Mouse (Mus musculus): Measurements from ENCODE around the gene Btbd11.

Gene Btbd11

DNA sequence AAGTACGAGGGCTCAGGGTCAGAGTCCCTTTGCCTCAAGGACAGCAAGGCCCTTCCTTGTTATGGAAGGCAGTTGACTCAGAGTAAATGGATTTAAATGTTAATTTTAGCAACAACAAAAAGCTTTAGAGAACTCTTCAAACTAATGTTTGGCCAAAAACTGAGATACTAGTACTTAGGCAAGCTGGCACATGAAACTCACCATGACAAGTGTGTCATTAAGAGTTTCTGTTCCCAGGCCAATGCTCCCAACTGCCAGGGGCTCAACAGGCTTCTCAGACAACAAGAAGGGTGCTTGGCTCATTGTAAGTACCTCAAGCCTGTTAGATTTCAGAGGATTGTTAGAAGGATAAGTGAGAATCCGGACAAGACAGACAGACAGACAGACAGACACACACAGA, 204.7 kb downstream of the Btbd11 start:
- DNase-seq (ENCODE audit: low spot score) = no peak

- no peak for DNase-seq (ENCODE audit: low spot score)
Observed at GRCm38 (mm10) chr10:85591986-85592385, 205.4 kb downstream of the Btbd11 start.

DNA sequence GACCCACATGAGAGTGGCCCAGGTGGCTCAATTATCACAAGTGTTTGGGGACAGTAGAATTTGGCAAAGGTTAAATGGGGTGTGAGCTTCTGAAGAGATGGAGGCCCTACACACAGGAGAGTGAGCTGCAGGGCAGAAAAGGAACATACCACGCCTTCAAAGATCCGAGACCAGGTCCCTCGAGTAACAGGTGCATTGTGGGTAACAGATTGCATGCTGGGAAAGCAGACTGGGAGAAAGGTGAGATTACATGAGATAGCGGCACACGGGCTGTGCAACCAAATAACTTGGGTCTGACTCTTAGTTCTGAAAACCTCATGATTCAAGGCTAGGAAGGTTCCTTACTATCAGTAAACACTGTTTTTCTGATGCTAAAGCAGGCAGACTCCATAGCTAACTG, 209.7 kb downstream of the Btbd11 start:
- no peak for DNase-seq (ENCODE audit: low spot score)

DNA sequence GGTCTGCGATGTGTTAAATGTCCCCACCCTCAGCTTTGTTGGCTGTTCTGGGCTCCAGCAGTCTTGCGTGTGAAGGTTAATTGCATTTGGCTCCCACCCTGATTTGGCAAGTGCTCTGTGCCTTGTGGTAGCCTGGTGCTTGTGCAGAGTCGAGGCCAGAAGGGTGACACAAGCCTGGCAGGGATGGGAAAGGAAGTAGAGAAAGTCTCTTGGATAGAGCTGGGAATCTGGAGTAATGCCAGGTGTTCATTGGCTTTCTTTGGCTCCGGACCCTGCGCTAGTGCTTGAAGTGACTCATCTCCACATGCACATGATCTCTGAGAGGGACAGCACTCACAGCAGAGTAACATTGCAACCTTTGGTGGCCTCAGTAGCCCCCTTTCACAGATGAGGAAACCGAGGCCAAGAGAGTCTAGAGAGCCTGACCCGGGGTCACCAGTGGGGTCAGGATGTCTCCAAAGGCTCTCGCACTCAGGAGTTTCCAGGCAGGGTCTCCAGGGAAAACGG, 211.5 kb downstream of the Btbd11 start:
- DNase-seq (ENCODE audit: low spot score) = no peak

DNA sequence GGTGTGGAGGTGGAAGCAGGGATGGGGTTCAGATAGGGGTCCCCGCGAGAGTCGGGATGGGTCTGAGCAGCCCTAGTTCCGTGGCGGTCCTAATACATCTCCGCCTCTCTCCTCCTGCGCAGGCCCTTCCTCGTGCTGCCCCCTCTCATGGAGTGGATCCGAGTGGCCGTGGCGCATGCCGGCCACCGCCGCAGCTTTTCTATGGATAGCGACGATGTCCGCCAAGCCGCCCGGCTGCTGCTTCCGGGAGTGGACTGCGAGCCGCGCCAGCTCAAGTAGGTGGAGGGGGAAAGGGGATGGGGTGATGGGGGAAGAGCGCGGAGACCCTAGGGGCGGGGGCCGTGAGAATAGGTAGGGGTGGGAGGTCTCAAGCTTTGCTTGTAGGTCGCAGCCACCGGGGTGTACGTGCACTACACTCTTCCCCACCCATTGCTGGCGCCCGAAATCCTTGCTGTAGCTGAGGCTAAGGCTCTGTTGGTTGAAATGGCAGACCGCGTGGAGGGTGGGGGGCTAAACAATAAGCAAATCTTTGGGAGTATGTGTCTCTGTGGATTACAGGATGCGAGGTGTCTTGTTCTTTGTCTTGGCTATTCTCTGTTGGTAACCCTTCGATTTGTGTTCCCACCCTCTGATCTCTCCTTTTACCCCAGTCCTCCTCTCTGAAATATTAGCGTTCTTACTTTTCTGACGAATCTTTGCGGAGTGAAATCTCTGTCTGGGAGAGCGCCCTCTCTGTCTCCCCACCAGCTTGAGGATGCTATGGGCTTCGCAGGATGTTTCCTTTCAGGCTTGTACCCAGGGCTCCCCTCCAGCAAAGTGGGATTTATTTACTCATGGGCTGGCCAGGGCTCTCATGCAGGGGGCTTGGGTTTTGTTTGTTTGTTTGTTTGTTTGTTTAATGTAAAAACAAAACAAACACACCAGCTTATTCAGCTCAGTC, 212.3 kb downstream of the Btbd11 start:
- no peak for DNase-seq (ENCODE audit: low spot score)

- no peak for DNase-seq (ENCODE audit: low spot score)
Observed at GRCm38 (mm10) chr10:85602546-85602945, 215.9 kb downstream of the Btbd11 start.

DNA sequence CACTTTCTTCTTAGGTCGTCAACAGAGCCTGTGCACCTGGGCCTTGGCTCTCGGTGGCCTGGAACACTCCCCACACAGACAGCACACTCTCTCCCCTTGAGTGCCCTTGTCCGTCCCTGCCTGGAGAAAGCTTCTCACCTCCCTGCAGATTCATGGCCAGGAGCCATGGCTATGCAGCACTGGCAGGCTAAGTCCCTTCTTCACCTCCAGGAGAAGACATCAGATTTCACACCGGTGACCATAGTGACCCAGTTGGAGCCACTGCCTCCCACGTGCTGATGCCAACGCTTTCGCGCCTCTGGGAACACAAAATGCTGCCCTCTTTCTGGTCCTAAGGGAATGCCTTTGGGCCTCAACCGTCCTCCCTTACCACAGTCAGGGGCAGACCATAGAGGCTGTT, 217.9 kb downstream of the Btbd11 start:
- no peak for DNase-seq (ENCODE audit: low spot score)

GRCm38 (mm10) chr10:85608550-85609278, 222.1 kb downstream of the Btbd11 start:
- no peak for DNase-seq (ENCODE audit: low spot score)

GRCm38 (mm10) chr10:85617080-85617479, 230.5 kb downstream of the Btbd11 start:
- DNase-seq (ENCODE audit: low spot score) = no peak

DNA sequence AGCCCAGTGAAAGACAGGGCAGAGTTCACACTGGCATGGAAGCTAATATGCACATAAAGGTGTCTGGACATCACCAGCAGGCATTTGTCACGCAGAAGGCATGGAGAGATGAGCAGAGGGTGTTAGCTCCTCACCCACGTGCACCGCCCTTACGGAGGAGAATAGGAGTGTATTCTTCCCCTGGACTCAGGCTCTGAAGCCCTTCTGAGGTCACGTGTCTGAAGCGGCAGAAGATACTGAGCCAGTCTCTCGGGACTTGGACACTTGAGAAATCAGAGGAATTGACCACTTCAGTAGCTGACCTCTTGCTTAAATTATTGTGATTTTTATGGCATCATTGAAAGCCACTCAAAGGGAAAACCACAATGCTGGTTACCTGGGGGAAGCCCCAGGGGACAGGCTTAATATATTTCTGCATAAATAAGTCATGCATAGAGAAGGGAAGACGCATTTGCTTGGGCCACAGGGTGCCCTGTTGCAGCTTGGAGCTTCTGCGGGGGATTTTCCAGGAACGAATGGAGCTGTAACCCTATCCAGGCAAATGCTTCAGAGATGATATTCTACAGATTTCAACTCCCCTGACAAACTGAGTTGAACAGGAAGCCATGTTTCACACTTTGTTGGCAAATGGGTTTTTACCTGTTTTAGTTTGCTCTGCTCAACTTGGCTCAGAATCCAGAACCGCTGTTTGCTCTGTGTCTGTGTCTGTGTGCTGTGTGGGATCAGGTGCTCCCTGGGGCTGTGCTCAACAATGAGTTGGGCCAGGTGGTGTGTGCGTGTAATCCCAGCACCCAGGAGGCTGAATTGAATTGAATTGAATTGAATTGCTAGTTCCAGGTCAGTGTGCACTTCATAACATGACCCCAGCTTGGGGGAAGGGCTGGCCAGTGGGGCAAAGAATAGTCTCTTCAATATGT, 231.1 kb downstream of the Btbd11 start:
- no peak for DNase-seq (ENCODE audit: low spot score)

DNA sequence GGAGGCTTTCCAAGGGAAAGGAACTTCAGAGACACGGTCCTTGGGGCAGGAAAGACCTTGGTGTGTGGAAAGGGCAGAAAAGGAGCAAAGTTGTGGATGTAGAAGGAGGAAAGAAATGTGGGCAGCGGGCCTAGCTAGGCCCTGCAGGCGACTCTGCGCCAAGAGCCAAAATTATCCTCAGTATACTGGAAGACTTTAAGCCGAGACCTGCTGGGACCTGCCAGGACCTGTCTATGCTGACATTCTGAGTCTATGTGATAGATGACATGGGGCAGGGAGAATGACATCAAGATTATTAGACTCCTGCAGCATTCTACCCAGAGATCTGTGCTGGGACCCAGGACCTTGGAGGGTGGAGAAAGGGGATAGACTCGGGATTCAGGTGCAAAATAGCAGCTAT, 234.5 kb downstream of the Btbd11 start:
- no peak for DNase-seq (ENCODE audit: low spot score)

DNA sequence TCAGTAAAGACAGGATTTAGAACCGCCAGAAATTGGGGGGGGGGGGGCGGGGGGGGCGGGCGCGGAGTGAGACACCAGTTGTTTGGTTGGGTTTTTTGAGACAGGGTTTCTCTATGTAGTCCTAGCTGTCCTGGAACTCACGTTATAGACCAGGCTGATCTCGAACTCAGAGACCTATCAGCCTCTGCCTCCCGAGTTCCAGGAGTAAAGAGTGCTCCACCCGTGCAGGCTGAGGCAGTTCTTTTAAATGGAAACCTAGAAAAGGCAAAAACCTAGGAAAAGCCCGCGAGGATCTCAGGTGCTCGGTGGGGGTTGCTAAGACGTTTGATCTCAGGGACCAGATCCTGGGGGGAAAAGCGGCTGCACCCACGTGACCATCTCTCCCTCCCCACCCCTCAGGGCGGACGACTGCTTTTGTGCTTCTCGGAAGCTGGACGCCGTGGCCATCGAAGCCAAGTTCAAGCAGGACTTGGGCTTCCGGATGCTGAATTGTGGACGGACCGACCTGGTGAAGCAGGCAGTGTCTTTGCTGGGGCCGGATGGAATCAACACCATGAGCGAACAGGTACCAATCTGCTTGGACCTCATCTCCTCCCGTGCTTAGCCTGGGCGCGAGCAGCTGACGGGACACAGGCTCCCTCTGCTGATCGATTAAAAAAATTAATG, 238.0 kb downstream of the Btbd11 start:
- DNase-seq (ENCODE audit: low spot score) = no peak

DNA sequence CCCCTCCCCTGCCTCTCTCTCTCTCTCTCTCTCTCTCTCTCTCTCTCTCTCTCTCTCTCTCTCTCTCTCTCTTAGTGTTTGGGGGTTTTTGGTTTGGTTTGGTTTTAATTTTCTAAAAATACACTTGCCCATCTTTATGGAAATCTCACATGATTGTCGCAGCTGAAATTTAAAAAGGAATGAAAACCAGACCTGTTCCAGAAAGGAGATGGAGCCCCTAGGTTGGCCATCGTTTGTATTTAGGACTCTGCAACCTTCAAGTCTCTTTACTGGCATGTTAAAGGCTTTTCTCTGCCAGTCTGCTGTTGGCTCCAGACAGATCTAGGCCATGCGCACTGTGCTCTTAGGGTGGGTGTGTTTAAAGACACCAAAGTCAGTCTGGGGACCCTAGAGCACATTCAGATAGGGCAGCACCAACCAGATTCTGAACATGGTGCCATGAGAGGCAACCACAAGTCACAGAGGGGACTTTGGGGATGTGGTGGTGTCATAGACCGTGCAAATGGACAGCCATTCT, 238.6 kb downstream of the Btbd11 start:
- DNase-seq (ENCODE audit: low spot score) = no peak

- no peak for DNase-seq (ENCODE audit: low spot score)
Observed at GRCm38 (mm10) chr10:85632030-85632429, 245.4 kb downstream of the Btbd11 start.

DNA sequence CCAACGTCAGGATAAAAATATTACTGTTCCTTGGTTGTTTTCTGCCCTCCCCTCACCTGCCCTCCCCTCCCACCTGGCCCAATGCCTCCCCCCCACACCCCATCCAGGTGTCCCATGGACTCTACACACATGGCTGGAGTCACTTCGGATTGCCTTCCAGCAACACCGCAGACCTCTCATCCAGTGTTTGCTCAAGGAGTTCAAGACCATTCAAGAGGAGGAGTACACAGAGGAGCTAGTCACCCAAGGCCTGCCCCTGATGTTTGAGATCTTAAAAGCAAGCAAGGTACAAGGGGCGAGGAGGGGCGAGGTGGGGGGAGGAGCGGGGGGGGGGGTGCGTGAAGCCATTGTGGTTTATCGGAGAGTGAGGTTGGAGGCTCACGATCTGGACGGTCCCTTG, 247.0 kb downstream of the Btbd11 start:
- no peak for DNase-seq (ENCODE audit: low spot score)

GRCm38 (mm10) chr10:85637580-85637979, 251.0 kb downstream of the Btbd11 start:
- DNase-seq (ENCODE audit: low spot score) = no peak

GRCm38 (mm10) chr10:85638141-85638540, 251.5 kb downstream of the Btbd11 start:
- no peak for DNase-seq (ENCODE audit: low spot score)

GRCm38 (mm10) chr10:85639581-85639980, 253.0 kb downstream of the Btbd11 start:
- DNase-seq (ENCODE audit: low spot score) = no peak

DNA sequence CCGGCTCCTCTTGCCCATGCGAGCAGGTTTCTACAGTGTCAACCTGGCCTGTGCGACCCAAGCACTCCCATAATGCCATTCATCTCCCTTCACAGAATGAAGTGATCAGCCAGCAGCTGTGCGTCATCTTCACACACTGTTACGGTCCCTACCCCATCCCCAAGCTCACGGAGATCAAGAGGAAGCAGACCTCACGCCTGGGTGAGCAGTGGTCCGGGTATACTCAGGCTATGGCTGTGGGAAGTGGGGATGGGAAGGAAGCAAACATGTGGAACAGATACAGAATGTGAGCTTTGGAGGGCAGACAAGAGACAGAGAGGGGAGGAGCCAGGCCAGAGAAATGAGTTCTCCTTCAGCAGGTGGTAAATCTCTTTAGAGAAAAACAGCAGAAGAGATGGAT, 253.8 kb downstream of the Btbd11 start:
- no peak for DNase-seq (ENCODE audit: low spot score)

GRCm38 (mm10) chr10:85645346-85645745, 258.7 kb downstream of the Btbd11 start:
- DNase-seq (ENCODE audit: low spot score) = no peak

GRCm38 (mm10) chr10:85651706-85652105, 265.1 kb downstream of the Btbd11 start:
- DNase-seq (ENCODE audit: low spot score) = no peak
